Mouse (Mus musculus): ENCODE data around the gene B4galt5.

DNA sequence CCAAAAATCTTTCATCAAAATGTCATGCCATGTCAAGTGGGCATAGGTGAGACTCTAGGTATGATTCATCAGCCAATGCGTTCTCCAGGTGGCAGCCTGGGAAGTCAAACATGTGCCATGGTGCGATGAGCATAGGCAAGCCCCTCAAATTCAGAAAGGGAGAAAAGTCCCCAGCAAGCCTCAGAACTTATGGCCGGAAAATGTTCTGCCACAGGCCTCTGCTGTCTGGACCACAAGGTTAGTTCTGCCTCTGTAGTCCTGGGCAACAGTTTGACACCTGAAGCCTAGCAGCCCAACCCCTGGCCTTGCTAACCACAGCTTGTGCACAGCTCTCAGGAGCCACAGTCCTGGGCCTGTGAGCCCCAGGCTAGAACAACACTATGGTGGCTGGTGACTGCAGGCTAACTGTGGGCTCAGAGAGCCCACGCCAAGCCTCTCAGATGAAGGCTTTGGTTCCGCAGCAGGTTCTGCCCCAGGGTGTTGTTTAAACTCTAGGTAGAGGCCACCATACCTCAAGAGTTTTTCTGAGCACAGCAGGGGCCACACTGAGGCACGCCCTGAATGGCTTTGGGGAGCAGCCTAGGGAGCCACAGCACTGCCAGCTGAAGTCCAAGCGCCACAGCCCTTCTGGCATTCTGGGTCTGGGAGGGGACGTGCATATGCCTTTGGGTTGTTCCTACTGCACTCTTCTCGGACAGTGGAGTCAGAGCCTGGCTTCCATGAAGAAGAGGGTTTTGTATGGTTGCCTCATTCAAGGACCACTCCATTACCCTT, 14.5 kb upstream of the B4galt5 start:
- TF ChIP-seq EP300 (IDR thresholded peaks at IDR 0.05; ENCODE audit: insufficient read depth, low read depth, low read length) (no peak), CTCF (IDR thresholded peaks at IDR 0.05; ENCODE audit: low read depth, low read length) (no peak)

All from ES-Bruce4 (cell line).